Mouse (Mus musculus) adrenal gland (tissue): ENCODE data around the gene Nectin2.
"Not testable (repeated sequence)": the region's sequence is repeated elsewhere in the genome, so short reads cannot be mapped to it uniquely, and the experiment has no call there.

Experiments used
- intact Hi-C: fragments of 180-260 bp; cut with DNase I; formaldehyde crosslinking; loops from one replicate; pipeline ENCODE4 v1.15.1; 2025
- long read RNA-seq, 2 experiments: library from polyadenylated mRNA; unstranded; transcript quantifications; one replicate each; pipeline ENCODE4 v2.0.0; 2020; ENCODE audit warnings: borderline replicate concordance in 1 of 2; ENCODE audit not compliant: insufficient replicate concordance in 1 of 2

Nectin2 gene
- long read RNA-seq, experiment 1, transcript Nectin2-201 (9 exons, 2,735 nt): minor isoform, 16 of 75 reads
- long read RNA-seq, experiment 1, transcript Nectin2-202 (6 exons, 1,955 nt): major isoform, 54 of 75 reads
- long read RNA-seq, experiment 1, partial matches to known transcripts: 4 of 75 reads
- long read RNA-seq, experiment 1, other reads (novel, unspliced or antisense): 1 of 75 reads
- long read RNA-seq, experiment 2, transcript Nectin2-202 (6 exons, 1,955 nt): major isoform, 44 of 85 reads
- long read RNA-seq, experiment 2, transcript Nectin2-201 (9 exons, 2,735 nt): minor isoform, 30 of 85 reads
- long read RNA-seq, experiment 2, partial matches to known transcripts: 10 of 85 reads
- long read RNA-seq, experiment 2, other reads (novel, unspliced or antisense): 1 of 85 reads

DNA sequence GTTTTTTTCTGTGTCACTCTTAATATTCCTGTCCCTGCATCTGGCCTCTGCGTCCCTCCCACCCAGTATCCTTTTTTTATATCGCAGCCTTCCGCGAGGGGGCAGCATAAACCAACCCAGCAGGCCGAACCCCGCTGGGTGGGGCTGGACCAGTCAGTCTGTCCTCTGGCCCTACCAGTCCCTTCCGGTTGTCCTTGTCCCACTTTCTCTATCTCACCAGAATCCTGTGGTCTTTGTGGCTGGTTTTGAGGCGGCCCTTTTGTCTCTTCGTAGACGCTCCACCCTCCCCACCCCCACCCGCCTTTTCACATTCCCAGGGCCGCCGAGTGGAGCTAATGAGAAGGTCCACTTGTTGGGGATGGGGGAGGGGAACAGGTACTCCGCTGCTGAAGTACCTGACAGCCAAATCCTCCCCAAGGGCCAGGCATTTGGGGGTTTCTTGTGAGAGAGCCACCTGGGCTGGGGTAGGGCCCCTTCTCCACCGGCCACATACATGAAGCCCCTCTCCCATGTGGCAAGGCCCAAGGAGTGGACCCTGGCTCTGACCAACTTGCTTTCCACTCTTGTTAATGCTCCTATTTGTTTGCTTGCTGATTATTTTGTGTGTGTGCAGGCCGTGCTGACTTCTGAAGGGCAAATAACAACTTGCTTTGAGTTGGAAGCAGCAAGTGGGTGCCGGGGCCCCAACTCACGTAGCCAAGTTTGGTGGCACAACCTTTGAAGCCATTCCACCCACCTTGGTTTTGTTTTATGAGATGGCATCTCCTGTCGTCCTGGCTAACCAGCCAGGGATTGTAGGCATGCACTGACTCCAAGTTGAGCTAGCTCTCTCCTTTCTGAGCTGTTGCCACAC is at the start of gene Nectin2:
Gene Nectin2 (minus strand): TSS at position 267 of the 853 bp plus-strand sequence.
- intact Hi-C loops: no loop called here

DNA sequence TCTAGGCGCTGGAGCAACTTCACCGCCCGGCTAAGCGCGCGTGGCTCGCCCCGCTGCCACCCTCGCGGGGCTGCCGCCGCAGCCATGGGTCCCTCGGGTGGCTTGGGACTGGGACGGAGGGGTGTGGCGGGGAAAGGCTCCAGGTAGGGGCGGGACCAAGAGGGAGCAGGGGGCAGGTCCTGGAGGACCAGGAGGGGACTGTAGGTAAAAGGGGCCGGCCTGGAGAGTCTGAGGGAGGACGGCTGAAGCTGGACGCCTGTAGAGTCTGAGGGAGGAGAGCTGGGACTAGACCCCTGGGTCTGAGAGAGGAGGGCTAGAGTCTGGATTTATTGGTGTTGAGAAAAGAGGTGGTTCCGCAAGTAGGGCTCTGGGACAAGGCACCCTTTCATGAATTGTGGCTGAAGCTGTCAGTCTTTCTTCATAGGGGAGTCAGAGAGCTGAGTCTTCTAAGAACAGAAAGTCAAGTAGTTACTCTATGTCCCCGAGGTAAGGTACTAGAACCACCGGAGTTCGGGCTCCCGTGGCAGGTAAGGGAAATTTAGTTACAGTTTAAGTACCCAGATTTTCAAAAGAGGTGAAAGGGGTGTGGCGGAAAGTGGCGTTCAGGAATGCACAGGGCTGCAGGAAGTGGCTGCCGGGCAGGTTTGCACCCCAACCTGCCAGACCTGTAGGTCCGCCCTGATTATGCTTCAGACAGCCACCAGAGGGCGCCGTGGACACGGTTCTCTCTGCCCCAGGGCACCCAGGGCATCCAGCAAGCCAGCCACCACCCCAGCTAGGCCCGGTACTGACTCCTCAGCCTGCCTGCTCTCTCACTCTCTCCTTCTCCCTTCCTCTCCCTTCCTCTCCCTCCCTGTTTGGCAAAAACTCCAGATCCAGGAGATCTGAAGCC is 46.7 kb upstream of the Nectin2 start, which contains the start of gene Cblc:
Gene Cblc (minus strand): TSS at position 113 of the 892 bp plus-strand sequence.
- intact Hi-C loops: no loop called here

DNA sequence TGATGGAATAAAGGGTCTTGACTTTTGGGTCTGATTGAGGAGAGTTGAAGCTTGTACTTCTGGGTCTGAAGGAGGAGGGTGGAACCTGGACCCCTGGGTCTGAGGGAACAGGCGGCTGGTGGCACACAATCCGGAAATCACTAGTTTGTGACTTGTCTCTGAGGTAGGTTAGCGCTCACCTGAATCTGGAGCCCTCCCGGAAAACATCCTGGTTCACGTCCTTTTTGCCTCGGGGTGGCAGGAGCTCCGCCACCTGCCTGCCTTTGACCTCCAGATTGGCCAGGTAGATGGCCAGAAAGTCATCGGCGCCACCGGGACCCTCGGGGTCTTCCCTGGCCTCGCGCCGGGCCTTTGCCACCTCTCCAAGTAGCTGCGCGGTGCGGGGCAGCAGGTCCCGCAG is 46.0 kb upstream of the Nectin2 start:
- intact Hi-C loops: no loop called here

DNA sequence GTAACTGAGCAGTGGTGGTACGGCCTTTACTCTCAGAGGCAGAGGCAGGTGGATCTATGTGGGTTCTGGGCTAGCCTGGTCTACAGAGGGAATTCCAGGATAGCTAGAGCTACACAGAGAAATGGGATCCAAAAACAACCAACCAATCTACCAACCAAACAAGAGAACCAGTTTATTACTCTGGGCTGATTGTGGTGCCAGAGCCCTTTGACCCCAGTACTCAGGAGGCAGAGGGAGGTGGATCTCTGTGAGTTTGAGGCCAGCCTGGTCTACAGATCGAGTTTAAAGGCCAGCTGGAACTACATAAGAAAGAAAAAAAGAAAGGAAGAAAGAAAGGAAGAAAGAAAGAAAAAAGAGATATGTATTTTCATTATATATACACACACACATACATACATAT is 45.0 kb upstream of the Nectin2 start:
- intact Hi-C loops: no loop called here

DNA sequence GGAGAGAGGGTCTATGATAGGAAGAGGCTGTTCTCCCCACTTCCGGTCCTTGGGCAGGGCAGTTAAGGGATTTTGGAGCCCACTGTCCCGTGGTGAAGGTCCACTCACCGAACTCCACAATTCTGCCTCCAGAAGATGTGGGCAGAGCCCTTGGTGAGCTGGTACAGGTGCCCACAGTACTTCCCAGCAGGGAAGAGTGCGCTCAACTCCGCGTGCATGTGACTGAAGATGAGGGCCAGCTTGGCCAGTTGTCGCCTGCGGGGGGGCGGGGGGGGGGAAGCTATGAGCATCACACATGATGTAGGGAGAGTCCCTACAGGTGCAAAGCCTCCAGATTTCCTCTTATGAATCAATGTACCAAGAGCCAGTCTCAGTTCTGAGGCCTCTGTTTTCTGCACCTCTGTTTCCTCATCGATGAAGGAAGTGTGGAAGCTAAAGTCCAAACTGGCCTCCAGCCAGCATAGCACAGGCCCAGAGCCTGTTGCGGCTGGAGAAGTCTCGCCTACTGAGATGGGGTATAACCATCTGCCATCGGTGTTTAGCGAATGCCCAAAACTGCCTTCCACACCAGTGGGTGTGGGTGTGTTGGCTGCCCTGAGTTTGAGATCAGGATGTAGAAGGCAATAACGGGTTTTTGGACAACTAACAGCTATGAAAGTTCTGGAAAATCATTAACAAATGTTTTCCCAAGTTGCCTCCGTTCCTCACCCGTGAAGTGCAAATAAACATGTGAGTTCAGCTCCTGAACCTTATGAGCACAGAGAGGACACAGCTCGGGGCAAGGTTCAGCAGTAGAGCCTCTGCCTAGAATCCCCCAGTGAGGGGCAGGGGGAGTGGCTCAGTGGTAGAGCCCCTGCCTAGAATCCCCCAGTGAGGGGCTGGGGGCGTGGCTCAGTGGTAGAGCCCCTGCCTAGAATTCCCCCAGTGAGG is 42.7 kb upstream of the Nectin2 start:
- intact Hi-C loops: no loop called here

DNA sequence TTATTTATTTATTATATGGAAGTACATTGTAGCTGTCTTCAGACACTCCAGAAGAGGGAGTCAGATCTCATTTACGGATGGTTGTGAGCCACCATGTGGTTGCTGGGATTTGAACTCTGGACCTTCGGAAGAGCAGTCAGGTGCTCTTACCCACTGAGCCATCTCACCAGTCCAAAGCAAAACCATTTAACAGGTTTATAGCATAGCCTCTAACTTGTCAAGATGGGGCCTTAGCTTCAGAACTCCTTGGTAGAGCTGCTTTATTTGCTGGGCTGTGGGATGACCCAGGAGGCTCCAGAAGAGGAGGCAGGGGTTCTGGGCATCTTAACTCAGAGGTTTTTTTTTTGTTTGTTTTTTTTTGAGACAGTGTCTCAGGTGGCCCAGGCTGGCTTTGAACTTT is 41.2 kb upstream of the Nectin2 start:
- intact Hi-C loops: not testable (repeated sequence)

DNA sequence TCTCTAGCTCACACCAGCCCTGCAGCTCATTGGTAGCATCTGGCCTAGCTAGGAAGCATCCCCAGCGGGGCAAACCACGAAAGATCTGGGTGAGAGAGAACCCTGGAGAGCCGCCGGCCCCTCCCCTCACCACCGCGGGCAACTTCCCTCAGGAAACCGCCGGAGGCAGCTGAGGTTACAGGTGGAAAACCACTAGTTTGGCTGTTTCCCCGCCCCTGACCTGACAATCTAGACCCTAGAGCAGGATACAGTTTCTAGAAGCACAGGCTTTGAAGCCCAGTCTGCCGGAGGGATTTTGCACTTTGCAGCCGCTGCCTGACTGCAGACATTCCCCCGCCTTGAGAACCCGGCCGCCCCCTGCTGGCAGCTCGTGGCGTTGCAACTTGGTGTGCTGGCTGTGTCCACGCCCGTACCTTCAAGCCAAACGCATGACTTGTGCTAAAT is 39.6 kb upstream of the Nectin2 start:
- intact Hi-C loops: loop anchor here (2.0 kb wide), 1 partner anchor 35 kb away; no protein-coding TSS in a partner anchor

DNA sequence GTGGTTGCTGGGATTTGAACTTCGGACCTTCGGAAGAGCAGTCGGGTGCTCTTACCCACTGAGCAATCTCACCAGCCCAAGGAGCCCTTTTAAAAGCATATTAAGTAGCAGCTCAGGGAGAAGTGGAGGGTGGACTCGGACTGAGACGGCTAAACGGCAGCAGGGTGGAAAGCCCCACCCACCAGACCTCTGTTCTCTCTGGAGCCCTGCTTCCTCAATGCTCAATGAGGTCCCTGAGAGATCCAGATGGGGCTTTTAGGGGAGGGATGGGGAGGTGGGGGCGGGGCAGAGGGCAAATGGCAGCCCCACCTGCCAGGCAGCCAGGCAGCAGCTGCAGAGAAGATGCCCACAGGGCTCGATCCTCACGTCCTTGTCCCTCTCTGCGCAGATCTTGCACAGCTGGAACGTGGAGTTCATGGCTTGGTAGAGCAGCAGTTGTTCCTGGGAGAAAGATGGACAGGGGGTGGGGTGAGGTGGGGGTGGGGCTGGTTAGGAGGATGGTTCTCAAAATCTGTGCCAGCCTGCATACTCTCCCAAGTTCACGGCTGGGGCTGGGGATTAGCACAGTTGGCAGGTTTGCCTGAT is 35.7 kb upstream of the Nectin2 start:
- intact Hi-C loops: no loop called here

DNA sequence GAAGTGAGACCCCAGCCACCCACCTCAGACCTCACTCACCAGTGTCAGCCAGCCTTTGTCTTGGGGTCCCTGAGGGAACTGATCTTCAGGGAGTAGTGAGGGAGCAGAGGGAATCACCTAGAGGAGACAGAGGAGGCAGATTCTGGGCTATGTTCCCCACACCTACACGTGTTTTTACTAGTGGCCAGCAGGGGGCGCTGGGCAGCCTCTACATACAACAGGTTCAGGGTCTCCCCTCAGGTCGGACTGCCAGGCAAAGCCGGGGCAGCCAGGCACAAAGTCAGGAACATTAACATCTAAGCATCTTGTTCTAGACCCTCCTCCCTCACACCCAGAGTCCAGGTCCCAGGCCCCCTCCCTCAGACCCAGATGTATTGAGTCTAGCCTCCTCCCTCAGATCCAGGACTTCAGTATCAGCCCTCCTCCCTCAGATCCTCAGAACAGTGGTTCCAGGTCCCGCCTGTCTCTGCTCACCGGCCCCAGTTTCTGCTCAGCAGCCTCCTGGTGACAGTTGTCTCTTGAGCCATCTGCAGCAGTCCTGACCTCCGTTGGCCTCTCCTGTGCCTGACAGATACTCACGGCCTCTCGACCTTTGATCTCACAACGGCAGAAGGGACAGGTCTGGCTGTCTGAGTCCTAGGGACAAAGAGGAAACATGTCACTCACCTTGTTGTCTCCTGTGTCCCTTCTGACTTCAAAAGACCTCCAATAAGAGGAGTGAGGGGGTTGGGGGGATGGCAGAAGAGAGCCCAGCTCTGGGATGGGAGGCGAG is 34.7 kb upstream of the Nectin2 start:
- intact Hi-C loops: no loop called here

DNA sequence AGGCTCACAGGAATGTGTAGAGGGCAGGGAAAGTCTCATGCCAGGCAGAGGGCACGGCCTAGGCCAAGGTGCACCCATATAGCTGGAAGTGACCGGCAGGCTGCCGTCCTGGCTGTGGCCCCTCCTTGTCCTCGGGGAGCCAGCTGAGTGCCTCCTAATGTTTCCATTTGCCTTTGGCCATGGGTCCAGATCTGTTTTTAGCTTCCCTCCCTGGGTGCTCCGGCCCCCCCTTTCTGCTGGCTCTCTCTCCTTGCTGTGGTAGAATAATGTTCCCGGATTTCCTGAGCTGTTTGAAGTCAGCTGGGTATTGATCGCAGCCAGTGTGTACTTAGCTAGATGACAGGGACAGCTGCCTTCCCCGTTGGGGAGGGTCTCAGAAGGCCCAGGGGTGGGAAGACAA is 33.3 kb upstream of the Nectin2 start:
- intact Hi-C loops: loop anchor here (1.0 kb wide), 1 partner anchor 27 kb away; no protein-coding TSS in a partner anchor

DNA sequence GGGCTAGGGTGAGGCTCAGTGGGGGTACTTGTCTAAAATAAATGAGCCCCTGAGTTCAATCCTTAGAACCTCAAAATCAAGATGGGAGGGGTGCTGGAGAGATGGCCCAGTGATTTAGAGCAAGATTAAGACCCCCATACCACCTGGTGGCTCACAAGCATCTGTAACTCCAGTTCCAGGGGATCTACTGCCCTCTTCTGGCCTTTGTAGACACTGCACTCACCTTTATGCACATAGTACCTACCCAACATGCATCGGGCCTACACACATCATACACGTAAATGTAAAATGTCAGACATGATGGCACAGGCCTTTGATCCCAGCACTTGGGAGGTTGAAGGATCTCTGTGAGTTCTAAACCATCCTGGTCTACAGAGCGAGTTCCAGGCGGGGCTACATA is 32.4 kb upstream of the Nectin2 start:
- intact Hi-C loops: loop anchor here (1.0 kb wide), 1 partner anchor 26 kb away; no protein-coding TSS in a partner anchor

DNA sequence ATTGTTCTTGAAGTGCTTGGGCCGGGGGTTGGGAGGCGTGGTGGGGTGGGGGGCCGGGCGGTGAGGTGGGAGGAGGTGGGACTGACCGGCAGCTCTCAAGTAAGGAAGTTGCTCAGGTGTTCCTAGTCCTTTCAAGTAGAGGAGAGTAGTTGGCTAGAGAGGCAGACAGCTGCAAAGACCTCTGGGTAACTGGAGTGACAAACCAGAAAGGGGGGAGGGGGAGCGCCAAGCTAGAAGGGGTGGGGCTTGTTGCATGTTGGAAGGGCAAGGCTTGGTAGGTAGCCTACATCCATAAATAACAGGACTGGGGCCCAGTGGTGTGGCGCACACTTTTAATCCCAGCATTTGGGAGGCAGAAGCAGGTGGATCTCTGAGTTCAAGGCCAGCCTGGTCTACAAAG is 31.5 kb upstream of the Nectin2 start:
- intact Hi-C loops: no loop called here

DNA sequence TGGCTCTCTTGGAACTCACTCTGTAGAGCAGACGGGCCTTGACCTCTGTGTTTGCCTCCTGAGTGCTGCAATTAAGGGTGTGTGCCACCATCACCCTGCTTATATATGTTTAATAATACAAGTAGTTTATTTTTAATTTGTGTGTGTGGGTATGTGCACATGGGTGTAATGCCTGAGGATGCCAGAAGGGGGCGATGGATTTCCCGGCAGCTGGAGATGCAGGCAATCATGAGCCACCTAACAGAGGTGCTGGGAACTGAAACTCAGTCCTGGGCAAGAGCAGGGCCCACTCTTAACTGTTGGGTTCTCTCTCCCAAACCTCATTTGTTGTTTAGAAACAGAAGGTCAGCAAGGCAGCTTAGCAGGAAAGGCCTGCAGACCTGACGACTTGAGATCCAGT is 29.6 kb upstream of the Nectin2 start:
- intact Hi-C loops: no loop called here

DNA sequence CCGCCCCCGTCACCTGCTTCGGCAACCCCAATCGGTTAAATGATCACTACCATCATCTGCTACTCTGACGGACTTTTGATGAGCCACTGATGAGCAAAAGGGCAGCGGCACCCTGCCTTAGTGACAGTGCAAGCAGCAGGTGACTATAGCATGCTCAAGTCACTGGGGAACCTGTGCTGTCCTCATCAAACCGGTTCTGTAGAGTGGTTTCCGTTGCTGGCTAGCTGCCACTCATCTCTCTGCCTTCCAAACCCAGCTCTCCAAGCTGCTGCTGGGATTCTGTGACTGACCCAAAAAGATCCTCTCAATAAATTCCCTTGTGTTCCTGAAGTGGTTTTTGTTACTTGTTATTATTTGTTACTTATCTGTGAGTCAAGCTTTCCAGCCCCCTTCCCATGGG is 28.4 kb upstream of the Nectin2 start:
- intact Hi-C loops: no loop called here

DNA sequence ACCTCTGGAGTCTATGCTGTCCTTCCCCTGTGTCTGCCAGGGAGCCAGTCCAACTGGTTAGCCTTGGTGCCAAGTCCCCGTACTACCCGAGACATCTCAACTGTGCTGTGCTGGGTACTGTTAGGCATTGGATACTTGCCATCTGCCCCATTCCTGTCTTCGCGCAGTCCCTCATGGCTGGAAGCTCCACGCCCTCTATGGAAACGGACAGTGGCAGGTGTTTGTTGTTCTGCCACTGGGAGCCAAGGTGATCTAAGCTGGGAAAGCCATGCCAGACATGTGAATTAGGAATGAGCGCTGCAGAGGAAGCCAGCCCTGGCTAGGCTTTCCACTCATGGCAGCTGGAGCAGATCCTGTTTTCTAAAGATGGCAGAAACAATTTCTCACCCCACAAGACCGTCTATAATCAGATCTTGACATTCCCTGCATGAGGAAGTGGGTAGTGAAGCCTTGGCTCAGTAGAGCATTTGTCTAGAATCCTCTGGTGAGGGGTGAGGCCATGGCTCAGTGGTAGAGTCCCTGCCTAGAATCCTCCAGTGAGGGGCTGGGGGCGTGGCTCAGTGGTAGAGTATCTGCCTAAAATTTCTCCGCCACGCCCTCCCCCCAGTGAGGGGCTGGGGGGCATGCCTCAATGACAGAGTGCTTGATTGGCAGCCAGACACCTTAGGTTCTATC is 26.9 kb upstream of the Nectin2 start:
- intact Hi-C loops: no loop called here

DNA sequence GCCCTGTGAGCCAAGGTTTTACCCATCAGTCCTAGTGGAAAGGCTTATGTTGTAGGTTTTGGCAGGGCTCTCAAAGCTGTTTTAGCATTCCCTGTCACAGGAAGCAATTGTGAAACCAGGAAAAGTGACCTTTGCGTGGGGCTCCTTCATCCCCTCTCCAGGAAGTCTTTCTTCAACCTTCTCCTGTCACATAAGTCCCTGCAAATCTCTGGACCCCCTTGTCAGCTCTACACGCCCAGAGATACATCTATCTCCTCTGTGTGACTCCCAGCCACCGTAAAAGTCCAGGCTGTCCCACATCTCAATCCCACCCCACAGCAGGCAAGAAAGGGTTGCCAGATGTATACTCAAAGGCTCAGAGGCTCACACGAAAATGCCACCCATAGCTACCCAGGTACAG is 21.4 kb upstream of the Nectin2 start:
- intact Hi-C loops: no loop called here

DNA sequence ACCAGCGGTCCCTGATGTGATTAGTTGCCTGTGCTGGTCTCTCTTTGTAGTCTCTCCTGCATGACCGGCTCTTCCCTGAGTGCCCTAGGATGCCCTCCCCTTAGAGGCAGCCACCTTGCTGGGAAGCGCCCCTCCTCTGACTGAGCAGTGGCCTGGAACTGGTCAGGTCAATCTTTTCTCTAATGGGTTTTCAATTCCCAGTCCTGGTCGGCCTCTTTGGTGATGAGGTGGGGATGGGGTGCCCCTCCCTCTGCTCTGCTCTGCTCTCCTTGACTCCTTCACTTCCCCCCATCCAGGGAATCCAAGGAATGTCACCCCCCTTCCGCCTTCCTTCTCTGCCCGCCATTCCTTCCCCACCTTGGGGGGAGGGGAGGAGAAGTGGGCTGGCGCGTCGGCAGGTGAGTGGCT is 20.7 kb upstream of the Nectin2 start, which contains the start of gene Bcam:
Gene Bcam (minus strand): TSS at position 33 of the 408 bp plus-strand sequence.
- intact Hi-C loops: no loop called here

DNA sequence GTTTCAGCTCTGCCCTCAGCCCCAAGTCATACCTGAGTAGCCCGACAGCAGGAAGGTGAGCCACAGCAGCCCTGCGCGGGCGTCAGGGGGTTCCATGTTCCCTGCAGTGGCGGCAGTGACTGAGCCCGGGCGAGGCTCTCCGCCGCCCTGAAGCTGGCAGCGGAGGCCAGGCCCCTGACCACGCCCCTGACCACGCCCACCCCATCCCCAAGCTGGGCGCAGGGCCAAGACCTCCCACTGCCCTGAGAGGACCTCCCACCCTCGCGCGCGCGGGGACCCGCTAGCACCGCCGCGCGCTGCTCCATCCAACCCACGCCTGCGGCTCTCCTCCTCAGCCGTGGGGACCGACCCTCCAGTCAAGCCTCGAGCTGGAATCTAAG is 20.1 kb upstream of the Nectin2 start:
- intact Hi-C loops: no loop called here
